Mouse (Mus musculus) bone marrow, adult 2 months (tissue): ENCODE data around the gene Slc38a7.
"Not testable (repeated sequence)": the region's sequence is repeated elsewhere in the genome, so short reads cannot be mapped to it uniquely, and the experiment has no call there.

Experiments
- CTCF ChIP-seq: fragments of 200-500 bp; IDR thresholded peaks from 2 replicates; pipeline ENCODE4 v1.5.1; 2011; ENCODE audit warnings: low read length, control low read depth; ENCODE audit not compliant: control insufficient read depth, insufficient read depth
- POLR2A ChIP-seq: fragments of 200-500 bp; IDR thresholded peaks from 2 replicates; pipeline ENCODE4 v1.6.1; 2011; ENCODE audit warnings: low read depth, mild to moderate bottlenecking, control low read depth, low read length, borderline replicate concordance; ENCODE audit not compliant: control insufficient read depth

GRCm38 (mm10) chr8:95825162-95825561 lies 28.2 kb downstream of the Slc38a7 start, which contains the start of gene Sap18b:
- TF ChIP-seq POLR2A, CTCF: not testable (repeated sequence)
